Mouse (Mus musculus): Measurements from ENCODE around the gene Slc4a3. TPM values are rescaled to one million over a fixed set of nuclear protein-coding genes. Genes with fewer than 3 reads are reported as not detected.

The Slc4a3 gene
- polyA plus RNA-seq, 1 experiment from 2014 or later, result 9.3 TPM

DNA sequence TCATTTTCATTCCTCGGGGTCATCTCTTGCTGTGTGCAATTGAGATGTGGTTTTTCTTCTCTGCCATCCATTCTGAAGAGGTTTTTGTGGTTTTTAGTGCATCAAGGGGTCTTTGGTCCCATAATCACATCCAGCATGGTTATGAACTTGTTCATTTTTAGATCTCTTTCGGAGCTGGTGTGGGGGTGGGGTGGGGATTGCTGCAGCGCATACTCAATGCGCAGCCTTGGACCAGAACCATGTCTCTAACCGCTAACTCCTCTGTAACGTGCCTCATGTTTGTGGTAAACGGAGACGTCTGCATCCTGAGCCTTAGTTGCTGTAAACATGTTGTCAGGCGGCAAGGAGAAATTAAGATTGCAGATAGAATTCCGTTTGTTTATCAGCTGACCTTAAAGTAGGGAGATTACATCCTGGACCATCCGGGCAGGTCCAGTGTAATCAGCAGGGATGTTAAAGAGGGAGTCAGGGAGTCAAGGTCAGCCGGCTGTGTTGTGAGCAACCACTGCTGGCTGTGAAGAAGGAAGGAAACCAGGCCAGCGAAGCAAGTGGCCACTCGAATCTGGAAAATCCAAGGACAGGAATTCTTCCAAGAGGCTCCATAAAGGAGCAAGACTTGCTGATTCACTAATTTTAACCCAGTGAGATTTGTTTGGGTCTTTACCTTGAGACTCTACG lies 29.2 kb upstream of the Slc4a3 start:
- DNase-seq (ENCODE audit: low spot score), result no peak
- no peak for ATAC-seq (ENCODE audit: insufficient number of reproducible peaks, low FRiP score, low TSS enrichment, low read depth)
- H3K4me3 ChIP-seq (ENCODE audit: low read depth, low read length), result no peak overlapping the region
- 76% methylated on average over 15 of the region's 15 CpGs for WGBS
- H3K27me3 ChIP-seq (ENCODE audit: control insufficient read depth, insufficient read depth, low read length), result no peaks in the 10 kb centered on the region
- no peak overlapping the region for H3K27ac ChIP-seq (replicated peaks; ENCODE audit: low read depth, low read length)
- no peaks in the 10 kb centered on the region; the same call in 1 of the 2 replicates for H3K9me3 ChIP-seq (ENCODE audit: control insufficient read depth, low read length)
- no peak overlapping the region for H3K4me2 ChIP-seq (ENCODE audit: low read depth, severe bottlenecking)
- H3K9ac ChIP-seq (ENCODE audit: low read length), result no peak overlapping the region
- H3K36me3 ChIP-seq (ENCODE audit: control insufficient read depth, insufficient read depth, low read length), result no peaks in the 10 kb centered on the region
- no peaks in the 10 kb centered on the region for H3K4me1 ChIP-seq (ENCODE audit: control insufficient read depth, insufficient read depth, low read length)

DNA sequence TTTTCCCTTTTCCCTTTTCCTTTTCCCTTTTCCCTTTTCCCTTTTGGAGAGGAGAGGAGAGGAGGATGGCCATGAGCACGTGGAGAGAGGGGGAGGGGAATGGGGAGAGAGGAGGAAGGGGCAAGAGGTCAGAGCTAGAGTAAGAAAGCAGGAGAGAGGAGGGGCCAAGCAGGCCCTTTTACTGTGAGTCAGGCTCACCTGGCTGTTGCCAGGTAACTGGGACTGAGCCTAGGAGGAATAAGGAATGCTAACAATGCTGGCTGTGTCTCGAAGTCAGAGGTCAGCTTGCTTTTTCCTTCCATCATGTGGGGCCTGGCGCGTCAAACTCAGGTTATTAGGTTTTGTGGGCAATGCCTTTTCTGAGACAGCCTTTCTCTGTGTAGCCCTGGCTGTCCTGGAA lies 28.1 kb upstream of the Slc4a3 start:
- DNase-seq (ENCODE audit: low spot score) (no peak), ATAC-seq (ENCODE audit: insufficient number of reproducible peaks, low FRiP score, low TSS enrichment, low read depth) (no peak)
- H3K27ac ChIP-seq (replicated peaks; ENCODE audit: low read depth, low read length), result no peak overlapping the region
- H3K9ac ChIP-seq (ENCODE audit: low read length), result no peak overlapping the region
- WGBS, result 49% methylated on average over 4 of the region's 4 CpGs
- H3K4me3 ChIP-seq (ENCODE audit: low read depth, low read length), result no peak overlapping the region
- H3K9me3 ChIP-seq (ENCODE audit: control insufficient read depth, low read length), result no peaks in the 10 kb centered on the region; the same call in 1 of the 2 replicates
- no peaks in the 10 kb centered on the region for H3K36me3 ChIP-seq (ENCODE audit: control insufficient read depth, insufficient read depth, low read length)
- H3K4me2 ChIP-seq (ENCODE audit: low read depth, severe bottlenecking), result no peak overlapping the region
- H3K27me3 ChIP-seq (ENCODE audit: control insufficient read depth, insufficient read depth, low read length), result no peaks in the 10 kb centered on the region
- H3K4me1 ChIP-seq (ENCODE audit: control insufficient read depth, insufficient read depth, low read length), result no peaks in the 10 kb centered on the region

DNA sequence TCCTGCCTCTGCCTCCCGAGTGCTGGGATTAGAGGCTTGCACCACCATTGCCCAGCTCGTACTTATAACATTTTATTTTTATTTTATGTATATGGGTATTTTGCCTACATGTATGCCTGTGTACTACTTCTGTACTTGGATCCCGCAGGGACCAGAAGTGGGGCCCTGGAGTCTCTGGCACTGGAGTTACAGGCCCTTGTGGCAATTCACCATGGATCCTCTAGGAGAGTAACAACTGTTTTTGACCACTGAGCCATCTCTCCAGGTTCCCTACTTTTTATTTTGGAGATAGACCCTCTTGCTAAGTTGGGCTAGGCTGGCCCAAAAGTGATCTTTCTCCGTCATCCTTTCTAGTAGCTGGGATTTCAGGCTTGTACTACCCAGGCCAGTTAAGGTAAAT lies 27.6 kb upstream of the Slc4a3 start:
- Histone ChIP-seq H3K4me1 (ENCODE audit: control insufficient read depth, insufficient read depth, low read length) (no peaks in the 10 kb centered on the region), H3K9me3 (ENCODE audit: control insufficient read depth, low read length) (no peaks in the 10 kb centered on the region; the same call in 1 of the 2 replicates), H3K9ac (ENCODE audit: low read length) (no peak overlapping the region), H3K27ac (replicated peaks; ENCODE audit: low read depth, low read length) (no peak overlapping the region), H3K27me3 (ENCODE audit: control insufficient read depth, insufficient read depth, low read length) (no peaks in the 10 kb centered on the region), H3K4me2 (ENCODE audit: low read depth, severe bottlenecking) (no peak overlapping the region), H3K4me3 (ENCODE audit: low read depth, low read length) (no peak overlapping the region), H3K36me3 (ENCODE audit: control insufficient read depth, insufficient read depth, low read length) (no peaks in the 10 kb centered on the region)
- WGBS, result 93% methylated on average over 4 of the region's 4 CpGs
- no peak for ATAC-seq (ENCODE audit: insufficient number of reproducible peaks, low FRiP score, low TSS enrichment, low read depth)
- no peak for DNase-seq (ENCODE audit: low spot score)

DNA sequence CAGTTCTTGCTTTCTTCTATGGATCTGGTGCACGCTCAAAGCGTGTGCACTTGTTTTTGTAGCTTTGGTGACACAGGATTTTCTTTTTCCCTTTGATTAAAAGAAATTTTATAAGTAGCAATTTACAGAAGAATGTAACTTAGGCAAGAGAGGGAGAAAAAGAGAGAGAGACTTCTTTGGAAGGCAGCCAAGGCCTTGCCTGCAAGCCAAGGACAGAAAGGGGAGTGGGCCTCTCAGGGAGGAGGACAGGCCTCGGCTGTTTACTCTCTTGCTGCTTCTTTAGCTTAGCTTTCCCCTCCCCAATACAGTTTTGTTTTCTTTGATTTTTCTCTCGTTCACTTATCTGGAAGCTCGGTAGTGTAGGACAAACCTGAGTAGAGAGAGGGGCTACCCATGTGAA lies 26.5 kb upstream of the Slc4a3 start:
- H3K36me3 ChIP-seq (ENCODE audit: control insufficient read depth, insufficient read depth, low read length), result no peaks in the 10 kb centered on the region
- H3K4me2 ChIP-seq (ENCODE audit: low read depth, severe bottlenecking), result no peak overlapping the region
- H3K9me3 ChIP-seq (ENCODE audit: control insufficient read depth, low read length), result no peaks in the 10 kb centered on the region; the same call in 1 of the 2 replicates
- no peak overlapping the region for H3K27ac ChIP-seq (replicated peaks; ENCODE audit: low read depth, low read length)
- WGBS, result 89% methylated on average over 5 of the region's 5 CpGs
- no peak overlapping the region for H3K4me3 ChIP-seq (ENCODE audit: low read depth, low read length)
- H3K9ac ChIP-seq (ENCODE audit: low read length), result no peak overlapping the region
- DNase-seq (ENCODE audit: low spot score), result no peak
- ATAC-seq (ENCODE audit: insufficient number of reproducible peaks, low FRiP score, low TSS enrichment, low read depth), result no peak
- H3K4me1 ChIP-seq (ENCODE audit: control insufficient read depth, insufficient read depth, low read length), result no peaks in the 10 kb centered on the region
- no peaks in the 10 kb centered on the region for H3K27me3 ChIP-seq (ENCODE audit: control insufficient read depth, insufficient read depth, low read length)

DNA sequence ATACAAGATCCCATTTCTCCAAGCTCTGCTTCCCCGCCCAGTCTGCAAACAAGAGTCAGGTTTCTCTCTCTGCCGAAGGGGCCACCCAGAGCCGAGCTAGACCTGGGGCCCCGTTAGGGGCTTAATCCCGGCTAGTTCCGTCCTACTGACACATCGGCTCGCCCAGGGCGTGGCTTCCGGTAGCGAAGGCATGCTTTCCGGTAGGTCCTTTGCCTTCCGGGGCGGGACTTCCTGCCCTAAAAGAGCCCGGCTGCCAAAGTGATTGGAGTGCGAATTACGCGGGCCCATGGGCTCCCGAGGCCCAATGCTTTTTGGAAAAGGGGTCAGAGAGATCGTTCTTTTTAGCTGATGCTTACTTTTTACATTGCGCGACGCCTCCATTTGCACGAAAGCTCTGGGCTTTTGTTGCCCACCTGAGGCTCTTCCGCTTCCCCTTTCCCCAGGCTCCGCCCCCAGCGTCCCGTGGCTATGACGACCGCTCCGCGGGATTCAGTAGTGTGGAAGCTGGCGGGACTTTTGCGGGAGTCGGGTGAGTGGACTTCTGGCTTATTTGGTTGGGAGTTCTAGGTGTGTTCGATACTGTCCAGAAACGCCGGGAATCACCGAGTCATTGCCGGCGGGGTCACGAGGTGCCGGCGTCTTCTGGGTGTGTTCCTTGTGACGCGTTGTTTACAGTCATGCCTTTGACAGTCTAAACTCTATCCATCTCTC lies 24.6 kb upstream of the Slc4a3 start, which contains the start of gene Stk11ip:
Stk11ip (plus strand) TSS at position 209 of the 711 bp plus-strand sequence.
- Histone ChIP-seq H3K4me2 (ENCODE audit: low read depth, severe bottlenecking) (peak within 1 kb of the TSS; percentile 55), H3K4me1 (ENCODE audit: control insufficient read depth, insufficient read depth, low read length) (no peaks in the 10 kb centered on the region), H3K27ac (replicated peaks; ENCODE audit: low read depth, low read length) (peak within 1 kb of the TSS; percentile 92), H3K36me3 (ENCODE audit: control insufficient read depth, insufficient read depth, low read length) (peaks cover 4% of the 10 kb centered on the region), H3K9me3 (ENCODE audit: control insufficient read depth, low read length) (no peaks in the 10 kb centered on the region; the same call in 1 of the 2 replicates), H3K27me3 (ENCODE audit: control insufficient read depth, insufficient read depth, low read length) (no peaks in the 10 kb centered on the region), H3K4me3 (ENCODE audit: low read depth, low read length) (peak within 1 kb of the TSS; percentile 51), H3K9ac (ENCODE audit: low read length) (peak within 1 kb of the TSS; percentile 49; the same call in 1 of the 2 replicates)
- DNase-seq (ENCODE audit: low spot score) (peak; percentile 97), ATAC-seq (ENCODE audit: insufficient number of reproducible peaks, low FRiP score, low TSS enrichment, low read depth) (peak; percentile 96)
- WGBS, result under 1% methylated on average over 46 of the region's 46 CpGs

DNA sequence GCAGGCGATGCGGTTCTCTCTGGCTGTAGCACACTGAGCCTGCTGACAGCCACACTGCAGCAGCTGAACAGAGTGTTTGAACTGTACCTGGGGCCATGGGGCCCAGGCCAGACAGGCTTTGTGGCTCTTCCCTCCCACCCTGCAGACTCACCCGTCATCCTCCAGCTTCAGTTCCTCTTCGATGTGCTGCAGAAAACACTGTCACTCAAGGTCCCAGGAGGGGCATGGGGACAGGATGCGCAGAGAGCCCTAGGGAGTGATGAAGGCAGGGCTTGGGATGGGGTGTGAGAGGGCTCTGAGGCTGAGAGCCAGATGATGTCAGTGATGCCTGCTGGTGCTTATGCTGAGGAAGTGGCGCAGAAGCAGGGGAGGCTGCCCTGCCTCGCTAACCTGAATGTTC lies 21.4 kb upstream of the Slc4a3 start:
- 93% methylated on average over 7 of the region's 7 CpGs for WGBS

DNA sequence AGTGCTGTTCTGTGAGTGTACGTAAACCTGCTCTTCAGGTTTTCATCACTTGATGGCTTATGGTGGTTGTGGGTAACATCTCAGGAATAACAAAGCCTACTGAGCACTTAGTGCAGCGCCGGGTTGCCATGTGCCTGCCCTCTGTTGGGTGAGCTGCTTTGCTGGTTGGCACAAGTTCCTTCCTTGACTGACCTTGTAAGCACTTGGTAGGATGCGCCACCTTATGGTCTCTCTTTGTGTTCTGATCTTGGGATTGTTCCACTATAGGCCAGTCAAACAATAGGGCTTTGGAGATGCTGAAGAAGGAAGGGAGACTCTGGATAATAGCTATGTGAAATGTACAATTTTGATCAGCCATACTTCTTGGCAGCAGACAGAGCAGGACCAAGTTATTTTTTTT lies 15.5 kb upstream of the Slc4a3 start:
- H3K36me3 ChIP-seq (ENCODE audit: control insufficient read depth, insufficient read depth, low read length), result peaks cover 6% of the 10 kb centered on the region
- no peak overlapping the region for H3K27ac ChIP-seq (replicated peaks; ENCODE audit: low read depth, low read length)
- H3K27me3 ChIP-seq (ENCODE audit: control insufficient read depth, insufficient read depth, low read length), result no peaks in the 10 kb centered on the region
- H3K4me2 ChIP-seq (ENCODE audit: low read depth, severe bottlenecking), result no peak overlapping the region
- DNase-seq (ENCODE audit: low spot score) (no peak), ATAC-seq (ENCODE audit: insufficient number of reproducible peaks, low FRiP score, low TSS enrichment, low read depth) (no peak)
- H3K4me3 ChIP-seq (ENCODE audit: low read depth, low read length), result no peak overlapping the region
- no peaks in the 10 kb centered on the region for H3K4me1 ChIP-seq (ENCODE audit: control insufficient read depth, insufficient read depth, low read length)
- no peak overlapping the region for H3K9ac ChIP-seq (ENCODE audit: low read length)
- WGBS, result 83% methylated on average over 4 of the region's 4 CpGs
- no peaks in the 10 kb centered on the region for H3K9me3 ChIP-seq (ENCODE audit: control insufficient read depth, low read length)

More for the DNA sequence above, 21.4 kb upstream of the Slc4a3 start:
- H3K4me1 ChIP-seq (ENCODE audit: control insufficient read depth, insufficient read depth, low read length), result no peaks in the 10 kb centered on the region
- H3K4me2 ChIP-seq (ENCODE audit: low read depth, severe bottlenecking), result no peak overlapping the region
- H3K27me3 ChIP-seq (ENCODE audit: control insufficient read depth, insufficient read depth, low read length), result no peaks in the 10 kb centered on the region
- no peaks in the 10 kb centered on the region; the same call in 1 of the 2 replicates for H3K9me3 ChIP-seq (ENCODE audit: control insufficient read depth, low read length)
- no peak overlapping the region for H3K9ac ChIP-seq (ENCODE audit: low read length)
- no peak for DNase-seq (ENCODE audit: low spot score)
- peaks cover 6% of the 10 kb centered on the region for H3K36me3 ChIP-seq (ENCODE audit: control insufficient read depth, insufficient read depth, low read length)
- no peak overlapping the region for H3K4me3 ChIP-seq (ENCODE audit: low read depth, low read length)
- H3K27ac ChIP-seq (replicated peaks; ENCODE audit: low read depth, low read length), result no peak overlapping the region
- no peak for ATAC-seq (ENCODE audit: insufficient number of reproducible peaks, low FRiP score, low TSS enrichment, low read depth)

DNA sequence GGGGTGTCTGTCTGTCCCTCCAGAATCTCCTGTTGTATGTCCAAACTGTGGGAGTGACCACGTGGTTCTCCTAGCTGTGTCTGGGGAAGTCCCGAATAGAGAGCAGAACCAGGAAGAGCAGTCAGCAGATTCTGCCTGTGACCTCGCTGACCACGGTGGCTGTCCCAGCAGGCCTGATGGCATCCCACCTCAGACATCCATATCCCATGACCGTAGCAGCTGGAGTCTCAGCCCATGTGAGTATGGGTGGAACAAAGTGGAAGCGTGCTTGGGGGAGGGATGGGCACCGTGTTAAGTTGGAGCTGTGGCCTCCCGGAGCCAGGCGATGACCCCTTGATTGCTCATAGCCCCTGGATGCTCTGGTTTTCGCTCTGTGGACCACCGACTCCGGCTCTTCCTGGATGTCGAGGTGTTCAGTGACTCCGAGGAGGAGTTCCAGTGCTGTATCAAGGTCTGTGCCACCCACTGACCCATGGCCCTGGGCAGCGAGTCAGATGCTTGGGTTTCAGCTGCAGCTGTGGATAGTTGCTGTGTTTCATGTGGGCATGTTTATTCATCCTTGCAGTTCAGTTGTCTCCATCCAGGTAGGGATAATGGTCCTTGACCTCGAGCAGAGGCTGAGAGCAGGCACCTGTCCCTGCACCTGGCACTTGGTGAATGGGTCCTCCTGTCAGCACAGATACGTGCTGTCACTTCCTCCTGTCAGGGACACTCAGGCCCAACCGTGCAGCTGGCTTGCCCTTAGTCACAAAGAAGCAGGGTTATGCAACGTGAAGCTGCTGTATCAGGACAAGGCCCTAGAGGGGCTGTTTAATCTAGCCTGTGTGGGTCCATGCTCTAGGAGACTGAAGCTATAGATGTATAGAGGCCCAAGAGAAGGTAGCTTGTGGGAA lies 13.5 kb upstream of the Slc4a3 start:
- no peak overlapping the region for H3K4me2 ChIP-seq (ENCODE audit: low read depth, severe bottlenecking)
- no peaks in the 10 kb centered on the region for H3K4me1 ChIP-seq (ENCODE audit: control insufficient read depth, insufficient read depth, low read length)
- H3K27me3 ChIP-seq (ENCODE audit: control insufficient read depth, insufficient read depth, low read length), result no peaks in the 10 kb centered on the region
- H3K9me3 ChIP-seq (ENCODE audit: control insufficient read depth, low read length), result no peaks in the 10 kb centered on the region
- DNase-seq (ENCODE audit: low spot score) (no peak), ATAC-seq (ENCODE audit: insufficient number of reproducible peaks, low FRiP score, low TSS enrichment, low read depth) (no peak)
- 89% methylated on average over 19 of the region's 19 CpGs for WGBS
- H3K4me3 ChIP-seq (ENCODE audit: low read depth, low read length), result no peak overlapping the region
- H3K9ac ChIP-seq (ENCODE audit: low read length), result no peak overlapping the region
- no peak overlapping the region for H3K27ac ChIP-seq (replicated peaks; ENCODE audit: low read depth, low read length)
- H3K36me3 ChIP-seq (ENCODE audit: control insufficient read depth, insufficient read depth, low read length), result peaks cover 2% of the 10 kb centered on the region; the same call in 1 of the 2 replicates

All from limb, embryonic 11.5 days (tissue).